Mouse (Mus musculus): Measurements from ENCODE around the gene Gm5089.

Gene Gm5089

GRCm38 (mm10) chr14:122477971-122478573 is 27.2 kb upstream of the Gm5089 start:
- DNase-seq (ENCODE audit: low spot score in 2 of 2) = no peak

- no peak for DNase-seq (ENCODE audit: low spot score in 2 of 2)
These were observed 26.4 kb upstream of the Gm5089 start for GRCm38 (mm10) chr14:122477261-122477671.

- no peak for DNase-seq (ENCODE audit: low spot score in 2 of 2)
These were observed 25.9 kb upstream of the Gm5089 start for GRCm38 (mm10) chr14:122476822-122477215.

- DNase-seq (ENCODE audit: low spot score in 2 of 2) = no peak
These were observed 25.3 kb upstream of the Gm5089 start for GRCm38 (mm10) chr14:122476041-122476821.

GRCm38 (mm10) chr14:122475557-122476040 is 24.7 kb upstream of the Gm5089 start:
- DNase-seq (ENCODE audit: low spot score in 2 of 2) = no peak

- no peak for DNase-seq (ENCODE audit: low spot score in 2 of 2)
These were observed 24.1 kb upstream of the Gm5089 start, which contains the start of gene Zic2 for GRCm38 (mm10) chr14:122474891-122475556. TSS of gene Zic2 (plus strand) at chr14:122475435.

GRCm38 (mm10) chr14:122474041-122474890 is 23.4 kb upstream of the Gm5089 start:
- DNase-seq (ENCODE audit: low spot score in 2 of 2) = no peak

GRCm38 (mm10) chr14:122473211-122473751 is 22.4 kb upstream of the Gm5089 start:
- no peak for DNase-seq (ENCODE audit: low spot score in 2 of 2)

GRCm38 (mm10) chr14:122472647-122473046 is 21.7 kb upstream of the Gm5089 start:
- peak in 1 of 2 experiments; percentile 22 for DNase-seq (ENCODE audit: low spot score in 2 of 2)

GRCm38 (mm10) chr14:122472161-122472560 is 21.2 kb upstream of the Gm5089 start:
- peak in 1 of 2 experiments; percentile 46 for DNase-seq (ENCODE audit: low spot score in 2 of 2)

GRCm38 (mm10) chr14:122471449-122472085 is 20.7 kb upstream of the Gm5089 start:
- DNase-seq (ENCODE audit: low spot score in 2 of 2) = peak in 1 of 2 experiments; percentile 40

- no peak for DNase-seq (ENCODE audit: low spot score in 2 of 2)
These were observed 18.2 kb upstream of the Gm5089 start for GRCm38 (mm10) chr14:122468971-122469755.

- DNase-seq (ENCODE audit: low spot score in 2 of 2) = no peak
These were observed 17.3 kb upstream of the Gm5089 start for GRCm38 (mm10) chr14:122467926-122468841.

GRCm38 (mm10) chr14:122466756-122467362 is 15.9 kb upstream of the Gm5089 start:
- no peak for DNase-seq (ENCODE audit: low spot score in 2 of 2)

GRCm38 (mm10) chr14:122465931-122466490 is 15.1 kb upstream of the Gm5089 start:
- DNase-seq (ENCODE audit: low spot score in 2 of 2) = no peak

- no peak for DNase-seq (ENCODE audit: low spot score in 2 of 2)
These were observed 14.1 kb upstream of the Gm5089 start, which contains the start of gene Zic5 for GRCm38 (mm10) chr14:122464763-122465741. TSS of gene Zic5 (minus strand) at chr14:122465677.

GRCm38 (mm10) chr14:122464351-122464762 is 13.4 kb upstream of the Gm5089 start:
- no peak for DNase-seq (ENCODE audit: low spot score in 2 of 2)

Data from spleen, postnatal 4 days (tissue).